Mouse (Mus musculus) ovary, adult 18-20 months (tissue): ENCODE measurements at regions not wholly inside any gene's neighbourhood (a gene's known extent, or its start where the extent isn't known, plus 50 kb on each side); places are given as distances from the start of the nearest gene placed in this dataset.
"Not testable (repeated sequence)": the region's sequence is repeated elsewhere in the genome, so short reads cannot be mapped to it uniquely, and the experiment has no call there.

Experiments used
- DNase-seq: peaks from one replicate; pipeline ENCODE4 v3.0.0; 2022; ENCODE audit warnings: low spot score, mixed read lengths

- DNase-seq, result no peak
Observed at GRCm38 (mm10) chr6:7790040-7790439, 54.6 kb upstream of the C1galt1 start.

DNA sequence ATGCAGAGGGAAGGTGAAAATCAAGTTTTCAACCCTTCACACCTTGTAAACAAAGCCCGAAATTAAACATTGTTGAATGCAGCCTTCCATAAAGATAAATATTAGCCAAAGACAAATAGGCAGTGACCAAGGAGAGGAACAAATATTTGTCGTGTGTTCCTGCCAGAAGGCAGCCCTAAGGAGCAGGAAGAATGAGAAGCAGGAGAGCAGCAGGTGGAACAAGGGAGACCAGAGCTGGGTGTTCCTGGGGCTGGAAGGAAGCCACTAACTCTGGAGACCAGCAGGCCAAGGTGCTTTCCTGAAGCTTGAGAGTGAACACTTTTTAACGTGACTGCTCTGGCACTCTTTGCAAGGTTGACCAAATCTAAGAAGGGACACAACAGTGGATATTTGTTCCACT is 55.6 kb upstream of the C1galt1 start:
- no peak for DNase-seq

GRCm38 (mm10) chr6:7785407-7785806 is 59.2 kb upstream of the C1galt1 start:
- DNase-seq, result no peak

GRCm38 (mm10) chr6:7783059-7783458 is 61.6 kb upstream of the C1galt1 start:
- no peak for DNase-seq

GRCm38 (mm10) chr6:7779959-7780358 is 64.7 kb upstream of the C1galt1 start:
- no peak for DNase-seq

DNA sequence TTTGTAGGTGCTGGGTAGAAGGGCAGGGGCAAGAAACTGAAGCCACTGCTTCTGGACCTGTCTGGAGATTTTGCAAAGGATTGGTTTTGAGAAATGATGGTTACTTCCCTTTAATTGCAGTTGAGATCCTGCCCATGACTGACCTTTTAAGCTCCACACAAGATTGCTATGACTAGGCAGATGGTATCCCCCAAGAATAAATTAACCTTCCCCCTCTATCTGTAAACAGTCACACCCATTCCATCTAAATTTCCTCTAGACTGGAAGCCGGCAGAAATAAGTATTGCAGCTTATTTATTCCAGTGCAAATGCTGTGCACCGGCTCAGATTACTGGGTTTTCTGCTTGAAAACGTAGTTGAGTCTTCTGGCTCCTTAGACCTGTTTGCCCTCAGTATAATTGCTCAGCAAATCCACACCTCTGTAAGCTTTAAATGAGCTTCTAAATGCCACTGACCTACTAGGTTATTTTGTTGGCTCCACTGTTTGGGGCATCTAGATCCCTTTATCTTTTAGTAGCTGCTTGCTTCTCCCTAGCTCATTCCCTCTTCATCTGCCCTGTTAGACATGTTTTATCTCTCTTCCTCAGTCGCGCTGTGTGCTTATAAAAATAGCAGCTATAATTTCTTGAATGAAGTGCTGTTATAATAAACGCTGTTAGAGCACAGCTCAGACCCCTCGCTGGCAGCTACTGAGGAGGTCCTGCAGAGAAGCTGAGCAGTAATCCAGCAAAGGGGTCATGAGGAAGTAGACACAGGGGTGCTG is 65.8 kb upstream of the C1galt1 start:
- no peak for DNase-seq

GRCm38 (mm10) chr6:7768421-7768820 is 75.4 kb upstream of the Asns start:
- no peak for DNase-seq

GRCm38 (mm10) chr6:7767631-7768030 is 74.6 kb upstream of the Asns start:
- no peak for DNase-seq

- no peak for DNase-seq
Observed at GRCm38 (mm10) chr6:7759385-7759784, 66.3 kb upstream of the Asns start.

GRCm38 (mm10) chr6:7753895-7754294 is 60.8 kb upstream of the Asns start:
- no peak for DNase-seq

DNA sequence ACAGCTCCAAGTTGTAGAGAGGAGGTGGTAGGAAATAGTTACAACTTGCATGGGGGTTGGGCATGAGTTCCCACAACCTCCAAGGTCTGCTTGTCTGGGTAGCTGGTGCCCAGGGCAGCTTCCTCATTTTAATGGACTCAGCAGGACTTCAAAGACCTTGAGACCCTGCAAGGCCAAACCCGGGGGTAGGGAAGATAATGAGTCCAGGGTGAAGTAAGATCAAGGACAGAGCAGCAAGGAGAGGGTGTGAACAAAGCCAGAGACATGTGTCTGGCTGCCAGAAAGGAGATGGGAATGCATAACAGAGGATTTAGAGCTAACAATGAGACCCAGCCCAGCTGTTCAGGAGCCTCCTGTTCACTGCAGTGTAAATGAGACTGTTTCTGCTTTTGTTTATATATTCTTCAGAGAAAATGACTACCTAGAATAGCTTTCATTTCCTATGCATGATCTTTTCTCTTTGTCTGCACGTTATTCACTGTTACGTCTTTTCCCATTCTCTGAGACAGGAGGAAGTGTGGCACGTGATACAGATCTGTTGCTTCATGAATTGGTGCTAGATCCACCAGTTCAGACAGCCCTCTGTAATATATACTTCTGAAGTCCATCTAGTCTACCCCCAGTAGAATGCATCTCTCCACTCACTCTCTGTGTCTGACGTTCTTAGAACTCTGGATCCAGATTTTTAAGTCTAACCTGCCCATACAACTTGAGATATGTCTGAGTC is 60.0 kb upstream of the Asns start:
- DNase-seq, result peak; percentile 65

GRCm38 (mm10) chr6:7748536-7748935 is 55.5 kb upstream of the Asns start:
- DNase-seq, result no peak

- not testable (repeated sequence) for DNase-seq
Observed at GRCm38 (mm10) chr6:7744257-7744656, 51.2 kb upstream of the Asns start.
